Mouse (Mus musculus): Measurements from ENCODE around the gene Cyp20a1.

Cyp20a1 gene

DNA sequence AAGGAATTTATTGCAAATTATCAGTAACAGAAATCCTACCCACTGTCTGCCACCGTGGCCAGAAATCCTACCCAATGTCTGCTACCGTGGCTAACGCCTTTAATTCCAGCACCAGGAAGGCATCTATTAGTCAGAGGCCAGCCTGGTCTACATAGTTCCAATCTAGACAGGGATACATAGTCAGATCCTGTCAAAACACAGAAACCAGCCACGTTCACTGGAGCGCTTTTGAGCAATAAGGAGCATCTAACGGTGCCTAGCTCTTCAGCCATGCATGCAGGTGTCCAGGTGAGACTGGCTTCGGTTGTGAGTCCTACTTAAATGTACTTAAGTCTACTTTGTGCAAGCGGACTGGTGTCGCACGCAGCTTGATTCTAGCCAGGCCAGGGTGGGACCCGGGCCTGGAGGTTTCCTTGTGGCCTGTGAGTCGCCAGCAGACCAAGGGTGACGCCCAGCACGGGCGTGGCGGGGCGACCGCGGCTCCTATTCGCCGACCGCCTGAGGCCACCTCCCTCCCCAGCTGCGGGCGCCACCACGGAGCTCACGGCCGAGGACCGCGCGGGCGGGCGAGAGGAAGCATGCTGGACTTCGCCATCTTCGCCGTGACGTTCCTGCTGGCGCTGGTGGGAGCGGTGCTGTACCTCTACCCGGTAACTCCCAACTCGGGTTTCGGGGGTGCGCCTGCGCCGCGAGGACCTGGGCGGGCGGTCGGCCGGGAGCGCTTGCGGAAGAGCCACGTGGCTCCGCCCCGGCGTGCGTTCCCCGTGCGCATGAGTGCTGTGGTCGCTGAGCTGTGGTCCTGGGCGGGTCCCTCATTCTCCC lies at the start of gene Cyp20a1:
TSS of gene Cyp20a1 (plus strand) at position 516 of the 822 bp plus-strand sequence.
- DNase-seq (ENCODE audit: low read depth) = peak; percentile 76

DNA sequence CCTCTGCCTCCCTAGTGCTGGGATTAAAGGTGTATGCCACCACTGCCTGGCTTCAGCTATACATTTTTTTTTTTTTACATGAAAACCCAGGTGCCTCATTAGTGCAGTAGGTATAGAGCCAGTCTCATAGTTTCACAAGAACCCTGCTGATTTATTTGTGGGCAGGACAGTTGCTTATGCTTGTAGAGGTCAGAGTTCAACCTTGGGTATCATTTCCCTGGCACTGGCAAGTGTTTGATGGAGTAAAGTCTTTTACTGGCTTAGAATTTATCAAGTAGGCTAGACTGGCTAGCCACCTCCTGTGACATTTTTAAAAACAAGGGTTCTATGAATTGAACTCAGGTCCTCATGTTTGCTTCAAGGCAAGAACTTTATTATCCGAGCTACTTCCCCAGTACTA lies 49.2 kb upstream of the Cyp20a1 start:
- DNase-seq (ENCODE audit: low read depth) = no peak

GRCm38 (mm10) chr1:60343630-60344455 lies 720 bp downstream of the Cyp20a1 start:
- DNase-seq (ENCODE audit: low read depth) = peak; percentile 8

- no peak for DNase-seq (ENCODE audit: low read depth)
These were observed 1.5 kb downstream of the Cyp20a1 start for GRCm38 (mm10) chr1:60344670-60345069.

- DNase-seq (ENCODE audit: low read depth) = no peak
These were observed 2.6 kb downstream of the Cyp20a1 start for GRCm38 (mm10) chr1:60345712-60346111.

DNA sequence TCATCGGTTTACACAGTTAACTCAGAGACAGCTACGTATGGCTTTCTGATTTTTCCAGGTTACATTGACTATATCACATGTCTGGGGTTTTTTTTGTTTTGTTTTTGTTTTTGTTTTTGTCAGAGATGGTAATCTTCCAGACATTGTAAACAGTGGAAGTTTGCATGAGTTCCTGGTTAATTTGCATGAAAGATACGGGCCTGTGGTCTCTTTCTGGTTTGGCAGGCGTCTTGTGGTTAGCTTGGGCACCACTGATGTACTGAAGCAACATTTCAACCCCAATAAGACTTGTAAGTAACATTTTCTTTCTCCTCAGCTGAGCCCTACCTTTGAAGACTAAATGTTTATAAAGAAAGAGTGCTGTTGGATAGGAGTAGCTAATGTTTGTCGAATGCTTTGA lies 9.7 kb downstream of the Cyp20a1 start:
- DNase-seq (ENCODE audit: low read depth) = peak; percentile 15

DNA sequence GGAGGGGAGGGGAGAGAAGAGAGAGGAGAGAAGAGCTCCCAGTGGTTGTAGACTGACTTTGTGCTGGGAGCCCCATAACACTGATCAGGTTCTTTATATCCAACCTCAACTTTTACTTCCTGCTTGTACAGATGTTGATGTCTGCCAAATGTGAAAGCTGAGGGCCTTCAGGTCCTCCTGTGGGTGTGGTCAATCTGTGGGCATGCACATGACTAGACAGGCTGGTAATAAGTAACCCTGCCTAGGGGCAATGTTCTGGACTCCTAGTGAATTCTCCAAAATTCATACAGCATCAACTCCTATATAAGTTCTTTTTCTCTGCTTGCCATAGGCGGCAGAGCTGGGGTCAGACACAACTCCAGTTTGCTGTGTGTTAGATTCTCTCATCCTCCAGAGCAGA lies 18.5 kb downstream of the Cyp20a1 start:
- no peak for DNase-seq (ENCODE audit: low read depth)

- no peak for DNase-seq (ENCODE audit: low read depth)
These were observed 33.4 kb downstream of the Cyp20a1 start for GRCm38 (mm10) chr1:60376556-60376955.

GRCm38 (mm10) chr1:60381910-60382309 lies 38.8 kb downstream of the Cyp20a1 start:
- no peak for DNase-seq (ENCODE audit: low read depth)

- no peak for DNase-seq (ENCODE audit: low read depth)
These were observed 61.7 kb downstream of the Cyp20a1 start for GRCm38 (mm10) chr1:60404848-60405247.

- no peak for DNase-seq (ENCODE audit: low read depth)
These were observed 65.5 kb downstream of the Cyp20a1 start for GRCm38 (mm10) chr1:60408501-60409167.

- no peak for DNase-seq (ENCODE audit: low read depth)
These were observed 66.2 kb downstream of the Cyp20a1 start, which contains the start of gene Abi2 for GRCm38 (mm10) chr1:60409168-60409828. Abi2 (plus strand) TSS chr1:60409619.

DNA sequence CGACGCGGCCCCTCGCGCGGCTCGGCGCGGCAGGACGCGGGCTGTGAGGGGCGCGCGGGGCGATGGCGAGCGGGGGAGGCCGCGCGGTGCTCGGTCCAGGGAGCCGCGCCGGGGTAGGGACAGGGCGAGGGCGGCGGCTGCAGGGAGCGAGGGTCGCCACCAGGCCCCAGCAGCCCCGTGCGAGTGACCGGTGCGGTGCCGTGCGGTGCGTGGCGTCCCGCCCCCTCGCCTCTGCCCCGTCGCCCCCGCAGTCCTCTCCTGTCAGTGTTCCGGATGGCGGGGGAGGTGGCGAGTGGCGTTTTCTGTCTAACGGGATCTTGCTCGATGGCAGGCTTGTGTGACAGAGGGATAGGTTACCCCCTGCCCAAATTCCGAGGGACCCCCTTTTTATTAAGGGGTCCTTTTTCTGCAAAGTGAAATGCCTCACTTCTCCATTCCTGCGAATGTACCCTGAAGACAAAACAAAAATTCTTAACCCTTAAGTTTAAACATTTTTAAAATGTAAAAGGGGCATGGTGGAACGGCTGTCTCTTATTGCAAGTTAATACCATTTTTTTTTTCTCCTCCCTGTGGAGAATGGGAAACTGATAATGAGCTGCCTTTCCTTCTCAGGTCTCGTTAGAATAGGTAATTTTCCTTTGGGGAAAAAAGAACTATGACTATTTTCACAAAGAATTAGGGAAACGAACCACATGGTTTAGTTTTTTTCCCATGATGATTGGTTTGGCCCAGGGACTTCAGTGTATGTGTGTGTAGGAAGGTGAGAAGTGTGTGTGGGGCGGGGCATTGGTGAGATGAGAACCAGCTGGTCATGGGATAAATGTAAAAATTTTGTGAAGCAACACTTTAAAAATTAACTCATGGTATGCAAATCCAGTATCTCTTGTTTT lies 67.0 kb downstream of the Cyp20a1 start:
- DNase-seq (ENCODE audit: low read depth) = no peak

DNA sequence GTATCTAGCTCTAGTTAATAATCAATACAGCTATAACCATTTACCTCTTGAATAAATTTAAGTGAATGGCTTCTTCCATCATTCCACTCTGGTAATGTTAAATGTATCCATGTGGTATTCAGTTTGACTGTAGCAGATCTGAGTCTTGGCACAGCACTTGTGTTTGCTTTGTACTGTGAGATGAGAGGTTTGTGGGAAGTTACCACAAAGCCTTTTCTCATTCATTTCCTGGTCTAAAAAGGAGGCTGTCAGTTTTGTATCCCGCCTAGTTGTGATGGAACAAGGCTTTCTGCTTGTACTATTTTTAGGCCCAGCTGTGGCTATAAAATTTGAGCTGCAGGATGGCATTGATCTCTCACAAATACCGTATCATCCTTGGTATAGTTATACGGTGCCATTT lies 73.6 kb downstream of the Cyp20a1 start:
- DNase-seq (ENCODE audit: low read depth) = no peak

GRCm38 (mm10) chr1:60423882-60424281 lies 80.8 kb downstream of the Cyp20a1 start:
- DNase-seq (ENCODE audit: low read depth) = no peak

- no peak for DNase-seq (ENCODE audit: low read depth)
These were observed 85.2 kb downstream of the Cyp20a1 start for GRCm38 (mm10) chr1:60428341-60428740.

- DNase-seq (ENCODE audit: low read depth) = no peak
These were observed 85.8 kb downstream of the Cyp20a1 start for GRCm38 (mm10) chr1:60428932-60429331.

GRCm38 (mm10) chr1:60431531-60431930 lies 88.4 kb downstream of the Cyp20a1 start:
- DNase-seq (ENCODE audit: low read depth) = no peak

DNA sequence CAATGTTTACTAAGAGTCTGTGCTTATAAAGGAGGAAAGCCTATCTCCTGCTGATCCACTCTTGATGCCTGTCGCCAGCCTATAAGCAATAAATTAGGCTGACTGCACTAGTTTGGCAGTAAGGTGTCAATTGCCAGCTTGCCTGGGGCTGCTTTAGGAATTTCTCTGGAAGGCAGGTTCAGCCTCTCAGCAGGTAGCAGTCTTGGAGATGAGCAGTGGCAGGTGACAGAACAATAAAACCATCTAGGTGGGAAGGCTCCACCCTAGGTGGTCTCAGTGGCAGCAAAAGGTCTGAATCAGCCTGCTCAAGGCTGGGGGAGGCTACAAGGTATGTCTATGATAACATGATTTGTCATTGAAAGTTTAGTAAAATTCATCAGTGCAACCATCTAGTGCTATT lies 89.4 kb downstream of the Cyp20a1 start:
- DNase-seq (ENCODE audit: low read depth) = no peak

All from fibroblast of lung, adult 2 months (primary cell).